Mouse (Mus musculus): ENCODE measurements around the gene Chd9. TPM values are rescaled to one million over a fixed set of nuclear protein-coding genes. Genes with fewer than 3 reads are reported as not detected.
"Not testable (repeated sequence)": the region's sequence is repeated elsewhere in the genome, so short reads cannot be mapped to it uniquely, and the experiment has no call there.

The Chd9 gene
- total RNA-seq, 1 experiment from 2014 or later: 82.6 TPM

- no peak for ATAC-seq (replicated peaks in 1 of 2; ENCODE audit: insufficient read depth in 1 of 2, low FRiP score in 2 of 2, low TSS enrichment in 1 of 2, low read depth in 1 of 2, poor library complexity in 2 of 2, severe bottlenecking in 2 of 2)
These were observed 57.7 kb downstream of the Chd9 start for GRCm38 (mm10) chr8:90885671-90886368.

- ATAC-seq (replicated peaks in 1 of 2; ENCODE audit: insufficient read depth in 1 of 2, low FRiP score in 2 of 2, low TSS enrichment in 1 of 2, low read depth in 1 of 2, poor library complexity in 2 of 2, severe bottlenecking in 2 of 2): not testable (repeated sequence)
These were observed 58.2 kb downstream of the Chd9 start for GRCm38 (mm10) chr8:90886369-90886712.

GRCm38 (mm10) chr8:90887328-90887727 is 59.2 kb downstream of the Chd9 start:
- not testable (repeated sequence) for ATAC-seq (replicated peaks in 1 of 2; ENCODE audit: insufficient read depth in 1 of 2, low FRiP score in 2 of 2, low TSS enrichment in 1 of 2, low read depth in 1 of 2, poor library complexity in 2 of 2, severe bottlenecking in 2 of 2)

- ATAC-seq (replicated peaks in 1 of 2; ENCODE audit: insufficient read depth in 1 of 2, low FRiP score in 2 of 2, low TSS enrichment in 1 of 2, low read depth in 1 of 2, poor library complexity in 2 of 2, severe bottlenecking in 2 of 2): no peak
These were observed 63.9 kb downstream of the Chd9 start for GRCm38 (mm10) chr8:90891872-90892578.

- ATAC-seq (replicated peaks in 1 of 2; ENCODE audit: insufficient read depth in 1 of 2, low FRiP score in 2 of 2, low TSS enrichment in 1 of 2, low read depth in 1 of 2, poor library complexity in 2 of 2, severe bottlenecking in 2 of 2): no peak; a peak in 1 of 4 replicates
These were observed 64.4 kb downstream of the Chd9 start for GRCm38 (mm10) chr8:90892579-90892919.

GRCm38 (mm10) chr8:90894231-90894914 is 66.2 kb downstream of the Chd9 start:
- ATAC-seq (replicated peaks in 1 of 2; ENCODE audit: insufficient read depth in 1 of 2, low FRiP score in 2 of 2, low TSS enrichment in 1 of 2, low read depth in 1 of 2, poor library complexity in 2 of 2, severe bottlenecking in 2 of 2): 0 out of 4 replicates have a peak, but pooled peaks of 1 of the 2 experiments have one; percentile 17

GRCm38 (mm10) chr8:90897343-90897742 is 69.2 kb downstream of the Chd9 start:
- no peak for ATAC-seq (replicated peaks in 1 of 2; ENCODE audit: insufficient read depth in 1 of 2, low FRiP score in 2 of 2, low TSS enrichment in 1 of 2, low read depth in 1 of 2, poor library complexity in 2 of 2, severe bottlenecking in 2 of 2)

GRCm38 (mm10) chr8:90898578-90898977 is 70.4 kb downstream of the Chd9 start:
- peak; percentile 33 to 39; a peak in 1 of 4 replicates for ATAC-seq (replicated peaks in 1 of 2; ENCODE audit: insufficient read depth in 1 of 2, low FRiP score in 2 of 2, low TSS enrichment in 1 of 2, low read depth in 1 of 2, poor library complexity in 2 of 2, severe bottlenecking in 2 of 2)

- ATAC-seq (replicated peaks in 1 of 2; ENCODE audit: insufficient read depth in 1 of 2, low FRiP score in 2 of 2, low TSS enrichment in 1 of 2, low read depth in 1 of 2, poor library complexity in 2 of 2, severe bottlenecking in 2 of 2): no peak
These were observed 73.8 kb downstream of the Chd9 start for GRCm38 (mm10) chr8:90902002-90902401.

- ATAC-seq (replicated peaks in 1 of 2; ENCODE audit: insufficient read depth in 1 of 2, low FRiP score in 2 of 2, low TSS enrichment in 1 of 2, low read depth in 1 of 2, poor library complexity in 2 of 2, severe bottlenecking in 2 of 2): no peak
These were observed 76.1 kb downstream of the Chd9 start for GRCm38 (mm10) chr8:90904171-90904706.

GRCm38 (mm10) chr8:90906922-90907321 is 78.8 kb downstream of the Chd9 start:
- ATAC-seq (replicated peaks in 1 of 2; ENCODE audit: insufficient read depth in 1 of 2, low FRiP score in 2 of 2, low TSS enrichment in 1 of 2, low read depth in 1 of 2, poor library complexity in 2 of 2, severe bottlenecking in 2 of 2): no peak

GRCm38 (mm10) chr8:90907516-90907847 is 79.3 kb downstream of the Chd9 start:
- no peak for ATAC-seq (replicated peaks in 1 of 2; ENCODE audit: insufficient read depth in 1 of 2, low FRiP score in 2 of 2, low TSS enrichment in 1 of 2, low read depth in 1 of 2, poor library complexity in 2 of 2, severe bottlenecking in 2 of 2)

- ATAC-seq (replicated peaks in 1 of 2; ENCODE audit: insufficient read depth in 1 of 2, low FRiP score in 2 of 2, low TSS enrichment in 1 of 2, low read depth in 1 of 2, poor library complexity in 2 of 2, severe bottlenecking in 2 of 2): peak; percentile 91 to 93
These were observed 79.8 kb downstream of the Chd9 start for GRCm38 (mm10) chr8:90907848-90908551.

GRCm38 (mm10) chr8:90908580-90909471 is 80.7 kb downstream of the Chd9 start:
- peak; percentile 61 to 64 for ATAC-seq (replicated peaks in 1 of 2; ENCODE audit: insufficient read depth in 1 of 2, low FRiP score in 2 of 2, low TSS enrichment in 1 of 2, low read depth in 1 of 2, poor library complexity in 2 of 2, severe bottlenecking in 2 of 2)

GRCm38 (mm10) chr8:90923158-90923905 is 95.2 kb downstream of the Chd9 start:
- no peak for ATAC-seq (replicated peaks in 1 of 2; ENCODE audit: insufficient read depth in 1 of 2, low FRiP score in 2 of 2, low TSS enrichment in 1 of 2, low read depth in 1 of 2, poor library complexity in 2 of 2, severe bottlenecking in 2 of 2)

- ATAC-seq (replicated peaks in 1 of 2; ENCODE audit: insufficient read depth in 1 of 2, low FRiP score in 2 of 2, low TSS enrichment in 1 of 2, low read depth in 1 of 2, poor library complexity in 2 of 2, severe bottlenecking in 2 of 2): no peak
These were observed 100.3 kb downstream of the Chd9 start for GRCm38 (mm10) chr8:90928412-90928811.
